Mouse (Mus musculus): ENCODE results near the gene Pbx3.

- TF ChIP-seq CTCF (IDR thresholded peaks at IDR 0.05; ENCODE audit: control insufficient read depth, insufficient read depth, insufficient read length) (no peak), MAX (IDR thresholded peaks at IDR 0.05) (no peak), MYOG (IDR thresholded peaks at IDR 0.05; ENCODE audit: control insufficient read depth, extremely low read depth, insufficient read length) (no peak), CEBPB (IDR thresholded peaks at IDR 0.05; ENCODE audit: low read depth) (no peak), USF1 (IDR thresholded peaks at IDR 0.05; ENCODE audit: low read depth) (no peak), MYOD1 (IDR thresholded peaks at IDR 0.05; ENCODE audit: control insufficient read depth, insufficient read length, low read depth) (no peak)
Observed at GRCm38 (mm10) chr2:34370349-34370724, 2.6 kb downstream of the Pbx3 start.
